Mouse (Mus musculus) urinary bladder, postnatal 25 days (tissue): ENCODE data around the gene Sh3rf1.

Experiments
- DNase-seq: peaks from one replicate; pipeline ENCODE4 v3.0.0; 2022; ENCODE audit warnings: low spot score

Gene Sh3rf1

GRCm38 (mm10) chr8:61263691-61264090, 40.0 kb downstream of the Sh3rf1 start:
- DNase-seq: no peak

GRCm38 (mm10) chr8:61264881-61265280, 41.2 kb downstream of the Sh3rf1 start:
- no peak for DNase-seq

- peak; percentile 59 for DNase-seq
Observed at GRCm38 (mm10) chr8:61265390-61265789, 41.7 kb downstream of the Sh3rf1 start.

- no peak for DNase-seq
Observed at GRCm38 (mm10) chr8:61267061-61267460, 43.4 kb downstream of the Sh3rf1 start.

GRCm38 (mm10) chr8:61267692-61268091, 44.0 kb downstream of the Sh3rf1 start:
- no peak for DNase-seq

- DNase-seq: no peak
Observed at GRCm38 (mm10) chr8:61268233-61268916, 44.7 kb downstream of the Sh3rf1 start.

- DNase-seq: no peak
Observed at GRCm38 (mm10) chr8:61270016-61270415, 46.3 kb downstream of the Sh3rf1 start.

- no peak for DNase-seq
Observed at GRCm38 (mm10) chr8:61270541-61270940, 46.9 kb downstream of the Sh3rf1 start.

GRCm38 (mm10) chr8:61270961-61271360, 47.3 kb downstream of the Sh3rf1 start:
- no peak for DNase-seq

GRCm38 (mm10) chr8:61272838-61273237, 49.2 kb downstream of the Sh3rf1 start:
- no peak for DNase-seq

- DNase-seq: no peak
Observed at GRCm38 (mm10) chr8:61273307-61274221, 49.9 kb downstream of the Sh3rf1 start.

- DNase-seq: no peak
Observed at GRCm38 (mm10) chr8:61274602-61275462, 51.2 kb downstream of the Sh3rf1 start.

GRCm38 (mm10) chr8:61275463-61276356, 52.0 kb downstream of the Sh3rf1 start:
- DNase-seq: no peak

GRCm38 (mm10) chr8:61276397-61276796, 52.7 kb downstream of the Sh3rf1 start:
- no peak for DNase-seq

- no peak for DNase-seq
Observed at GRCm38 (mm10) chr8:61279030-61279429, 55.4 kb downstream of the Sh3rf1 start.

GRCm38 (mm10) chr8:61282303-61283168, 58.9 kb downstream of the Sh3rf1 start:
- DNase-seq: no peak

- no peak for DNase-seq
Observed at GRCm38 (mm10) chr8:61283169-61284081, 59.8 kb downstream of the Sh3rf1 start.

GRCm38 (mm10) chr8:61285896-61286295, 62.2 kb downstream of the Sh3rf1 start:
- no peak for DNase-seq

GRCm38 (mm10) chr8:61286394-61286793, 62.7 kb downstream of the Sh3rf1 start:
- DNase-seq: no peak
